Mouse (Mus musculus): Measurements from ENCODE around the gene Cmtm4.
"Not testable (repeated sequence)": the region's sequence is repeated elsewhere in the genome, so short reads cannot be mapped to it uniquely, and the experiment has no call there.

The Cmtm4 gene

GRCm38 (mm10) chr8:104339229-104339982 lies 56.2 kb downstream of the Cmtm4 start, which contains the start of gene Cmtm3:
Cmtm3 (plus strand) TSS chr8:104339410.
- DNase-seq (ENCODE audit: low spot score in 2 of 2): peak; percentile 57 to 68

- no peak for DNase-seq (ENCODE audit: low spot score in 2 of 2)
Observed at GRCm38 (mm10) chr8:104337890-104338289, 57.7 kb downstream of the Cmtm4 start.

GRCm38 (mm10) chr8:104336806-104337205 lies 58.8 kb downstream of the Cmtm4 start:
- DNase-seq (ENCODE audit: low spot score in 2 of 2): no peak

- no peak for DNase-seq (ENCODE audit: low spot score in 2 of 2)
Observed at GRCm38 (mm10) chr8:104334196-104334595, 61.4 kb downstream of the Cmtm4 start.

GRCm38 (mm10) chr8:104333786-104334185 lies 61.8 kb downstream of the Cmtm4 start:
- DNase-seq (ENCODE audit: low spot score in 2 of 2): no peak

DNA sequence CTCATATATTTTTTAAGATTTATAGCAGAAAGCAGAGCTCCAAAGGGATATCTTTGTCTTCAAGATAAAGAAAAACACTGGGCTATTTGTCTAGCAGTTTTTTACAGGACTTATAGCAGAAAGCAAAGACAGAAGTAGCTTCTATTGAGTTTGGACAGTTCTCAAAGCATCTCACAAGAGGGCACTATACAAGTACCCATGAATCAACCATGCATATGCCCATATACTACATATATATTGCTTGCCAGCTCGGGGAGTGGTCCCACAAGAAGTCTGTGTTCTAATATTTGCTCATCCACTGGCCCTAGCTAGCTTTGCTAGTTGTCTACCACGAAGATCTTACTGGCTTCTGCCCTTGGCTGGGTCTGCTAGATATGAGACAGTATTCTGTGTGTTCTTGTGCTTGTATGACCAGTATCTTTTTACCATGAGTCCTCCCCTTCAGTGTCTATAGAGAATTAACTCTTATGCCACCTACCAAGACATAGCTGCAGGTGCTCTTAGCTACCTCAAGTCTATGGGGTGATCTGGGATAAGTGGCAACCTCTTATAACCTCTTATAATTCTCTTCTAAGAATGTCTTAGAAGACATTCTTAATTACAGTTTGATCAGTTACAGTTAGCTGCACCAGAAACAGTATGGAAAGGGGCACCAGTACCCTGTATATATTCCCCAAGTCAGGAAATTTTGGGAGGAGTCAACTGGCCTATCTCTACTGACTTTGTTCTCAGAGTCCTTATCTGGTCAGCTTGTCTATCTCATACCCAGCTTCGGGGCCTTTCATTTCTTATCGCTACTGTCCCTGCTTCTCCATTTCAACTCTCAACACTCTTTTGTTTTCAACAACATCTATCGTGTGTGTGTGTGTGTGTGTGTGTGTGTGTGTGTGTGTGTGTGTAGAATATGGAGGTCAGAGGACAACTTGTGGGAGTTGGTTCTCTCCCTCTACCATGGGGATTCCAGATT lies 62.7 kb downstream of the Cmtm4 start:
- no peak for DNase-seq (ENCODE audit: low spot score in 2 of 2)

DNA sequence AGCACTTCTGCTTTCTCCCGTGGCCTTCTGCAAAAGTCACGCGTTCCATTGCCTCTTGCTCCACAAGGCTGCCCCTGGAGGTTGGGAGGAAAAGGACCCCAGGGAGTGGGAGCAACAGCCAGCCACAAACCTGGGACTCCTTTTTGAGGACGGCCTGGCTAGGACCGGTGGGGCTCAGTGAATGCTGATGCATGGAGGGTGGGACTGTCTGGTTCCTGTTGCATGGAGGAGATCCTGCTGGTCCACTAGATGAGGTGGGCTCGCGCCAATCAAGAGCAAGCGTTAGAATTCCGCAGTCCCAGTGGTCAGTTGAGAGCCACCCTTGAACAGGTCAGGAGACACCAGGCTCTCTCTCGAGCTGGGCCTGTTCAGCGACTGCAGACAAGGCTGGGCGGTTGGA lies 73.7 kb downstream of the Cmtm4 start, which contains the start of gene Cmtm2b:
Cmtm2b (plus strand) TSS at position 301 of the 400 bp plus-strand sequence.
- DNase-seq (ENCODE audit: low spot score in 2 of 2): not testable (repeated sequence)

GRCm38 (mm10) chr8:104321267-104321666 lies 74.3 kb downstream of the Cmtm4 start, which contains the start of gene Gm11020:
Gm11020 (plus strand) TSS chr8:104321567.
- not testable (repeated sequence) for DNase-seq (ENCODE audit: low spot score in 2 of 2)

DNA sequence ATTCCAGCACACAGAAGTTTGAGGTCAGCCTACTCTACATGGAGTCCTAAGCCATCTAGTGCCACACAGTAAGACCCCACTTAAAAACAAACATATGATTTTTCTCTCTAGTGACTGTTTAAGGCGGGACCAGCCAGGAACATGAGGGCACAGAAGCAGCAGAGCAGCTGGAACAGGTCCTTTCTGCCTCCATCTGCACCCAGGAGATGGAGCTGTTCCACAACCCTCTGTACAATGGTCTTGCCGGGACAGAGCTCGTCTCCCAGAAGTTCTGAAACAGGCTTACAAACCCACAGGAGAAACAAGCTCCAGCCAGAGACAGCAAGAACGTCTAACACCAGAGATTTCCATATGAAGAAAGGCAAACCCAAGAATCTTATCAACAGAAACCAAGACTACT lies 82.3 kb downstream of the Cmtm4 start:
- DNase-seq (ENCODE audit: low spot score in 2 of 2): peak in 1 of 2 experiments; percentile 18

DNA sequence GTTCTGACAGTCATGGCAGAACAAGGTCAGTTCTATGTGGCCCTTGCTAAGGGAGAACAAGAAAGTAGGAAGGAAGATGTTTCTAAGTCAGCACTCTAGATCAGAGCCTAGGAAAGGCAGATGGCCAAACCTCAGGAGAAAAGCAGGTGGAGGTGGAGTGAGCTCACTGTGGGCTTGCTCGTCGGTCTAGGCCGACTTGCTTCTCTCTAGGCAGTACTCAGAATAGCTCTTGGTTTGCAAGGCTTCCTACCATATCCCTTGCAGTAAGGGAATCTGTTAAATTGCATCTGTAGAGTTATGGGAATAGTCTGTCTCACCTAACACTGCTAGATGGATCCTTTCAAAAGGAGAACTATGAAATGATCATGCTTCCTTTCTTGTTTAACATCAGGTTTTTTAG lies 83.6 kb downstream of the Cmtm4 start:
- not testable (repeated sequence) for DNase-seq (ENCODE audit: low spot score in 2 of 2)

DNA sequence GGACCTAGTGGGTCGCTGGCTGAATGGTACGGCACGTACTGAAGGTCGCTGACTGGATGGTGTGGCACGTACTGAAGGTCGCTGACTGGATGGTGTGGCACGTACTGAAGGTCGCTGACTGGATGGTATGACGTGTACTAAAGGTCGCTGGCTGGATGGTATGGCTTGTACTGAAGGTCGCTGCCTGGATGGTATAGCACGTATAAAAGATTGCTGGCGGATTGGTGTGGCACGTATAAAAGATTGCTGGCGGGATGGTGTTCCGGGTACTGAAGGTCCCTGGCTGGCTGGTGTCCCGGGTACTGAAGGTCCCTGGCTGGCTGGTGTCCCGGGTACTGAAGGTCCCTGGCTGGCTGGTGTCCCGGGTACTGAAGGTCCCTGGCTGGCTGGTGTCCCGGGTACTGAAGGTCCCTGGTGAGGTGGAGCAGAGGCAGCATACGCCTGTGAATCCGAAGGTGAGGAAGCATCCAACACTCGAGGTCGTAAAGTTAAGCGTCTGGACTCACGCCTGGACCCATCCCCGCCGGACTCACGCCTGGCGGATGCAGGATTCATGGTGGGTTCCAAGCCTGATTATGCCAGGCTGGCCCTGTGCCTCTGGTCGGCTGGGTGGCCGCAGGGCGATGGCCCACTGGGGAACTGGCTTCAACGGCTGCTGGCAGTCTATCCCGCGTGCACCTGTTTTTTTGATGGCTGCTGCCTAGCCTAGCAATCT lies 86.0 kb downstream of the Cmtm4 start, which contains the start of the genes Gm45711 and Cmtm1:
Gm45711 (minus strand) TSS at position 641 of the 715 bp plus-strand sequence.
Cmtm1 (minus strand) TSS at position 705 of the 715 bp plus-strand sequence.
- peak; percentile 42 to 53 for DNase-seq (ENCODE audit: low spot score in 2 of 2)

GRCm38 (mm10) chr8:104308341-104308740 lies 87.3 kb downstream of the Cmtm4 start:
- not testable (repeated sequence) for DNase-seq (ENCODE audit: low spot score in 2 of 2)

DNA sequence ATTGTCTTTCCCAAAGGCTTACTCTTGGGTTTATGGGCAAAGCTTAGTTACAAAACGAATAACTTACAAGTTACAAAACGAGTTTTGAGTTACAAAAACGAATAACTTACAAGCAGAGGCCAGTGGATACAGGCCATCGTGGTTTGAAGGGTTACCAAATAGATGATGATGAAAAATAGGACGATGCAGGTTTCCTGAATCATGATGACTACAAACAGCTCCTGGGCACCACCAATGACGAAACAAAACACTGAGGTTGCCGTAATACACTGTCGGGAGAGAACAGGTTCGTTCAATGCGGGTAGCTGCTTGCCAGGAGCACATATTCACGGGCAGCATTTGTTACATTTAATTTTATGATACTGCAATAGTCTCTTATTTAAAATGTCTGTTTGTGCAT lies 90.6 kb downstream of the Cmtm4 start:
- DNase-seq (ENCODE audit: low spot score in 2 of 2): no peak

DNA sequence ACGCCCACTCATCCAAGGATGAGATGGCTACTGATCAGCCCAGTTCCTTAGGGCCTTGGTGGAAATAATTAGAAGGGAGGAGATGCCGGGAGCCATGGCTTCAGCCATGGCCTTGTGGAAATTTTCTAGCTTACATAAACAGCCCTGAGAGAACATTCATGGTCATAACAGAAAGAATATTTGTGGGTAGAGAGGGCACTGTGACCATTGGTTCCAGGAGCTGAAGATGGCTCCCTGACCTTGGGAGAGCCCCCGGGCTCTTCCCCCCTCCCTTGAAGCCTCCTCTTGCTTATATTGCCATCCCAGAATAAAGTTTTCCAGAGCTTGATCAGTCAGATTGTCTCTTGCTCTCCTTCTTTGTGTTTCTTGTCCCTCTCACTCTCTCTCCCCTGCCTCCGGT lies 93.1 kb downstream of the Cmtm4 start:
- not testable (repeated sequence) for DNase-seq (ENCODE audit: low spot score in 2 of 2)

GRCm38 (mm10) chr8:104301577-104301976 lies 94.0 kb downstream of the Cmtm4 start:
- peak; percentile 10 to 27 for DNase-seq (ENCODE audit: low spot score in 2 of 2)
